Mouse (Mus musculus): ENCODE measurements at regions not wholly inside any gene's neighbourhood (a gene's known extent, or its start where the extent isn't known, plus 50 kb on each side); places are given as distances from the start of the nearest gene placed in this dataset.

DNA sequence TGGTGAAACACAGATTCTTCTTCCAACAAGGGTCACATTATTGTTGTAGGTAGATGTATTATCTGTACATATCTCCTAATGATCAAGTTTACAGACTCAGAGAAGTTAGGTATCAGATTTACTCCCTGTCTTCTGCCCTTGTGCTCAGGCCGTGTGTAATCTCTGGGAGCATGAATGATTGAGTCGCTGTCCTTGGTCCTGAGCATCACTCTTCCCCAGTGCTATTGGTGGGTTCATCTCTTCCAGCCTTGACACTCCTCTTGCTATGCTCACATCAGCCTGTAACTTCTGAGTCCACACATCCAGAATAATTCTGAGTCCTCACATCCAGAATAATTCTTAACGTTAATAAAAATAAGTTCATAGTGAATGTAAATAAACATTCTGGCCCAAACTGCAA lies 295.6 kb downstream of the Basp1 start:
- peak; percentile 70 for DNase-seq

DNA sequence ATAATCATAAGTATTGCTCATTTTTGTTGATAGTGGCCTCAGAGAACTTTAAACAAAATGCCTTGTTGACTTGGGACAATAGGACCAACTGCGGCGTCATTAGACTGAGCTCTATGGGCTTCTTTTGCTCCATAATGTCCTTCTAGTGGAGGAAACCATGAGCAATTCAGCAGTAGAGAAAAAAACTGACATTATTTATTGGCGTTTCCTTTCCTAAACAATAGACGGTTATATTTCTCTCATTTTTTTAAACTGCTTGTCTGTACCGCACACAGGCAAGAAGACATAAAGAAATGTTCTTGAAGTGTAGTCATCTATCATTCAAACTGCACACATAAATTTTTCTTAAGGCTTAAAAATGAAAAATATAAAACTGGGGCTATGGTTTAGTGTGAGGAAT lies 310.8 kb downstream of the Basp1 start:
- DNase-seq, result no peak

GRCm38 (mm10) chr15:25093758-25094157 lies 319.8 kb downstream of the Basp1 start:
- peak; percentile 74 for DNase-seq

- no peak for DNase-seq
These were observed 343.9 kb downstream of the Basp1 start for GRCm38 (mm10) chr15:25069701-25070100.

DNA sequence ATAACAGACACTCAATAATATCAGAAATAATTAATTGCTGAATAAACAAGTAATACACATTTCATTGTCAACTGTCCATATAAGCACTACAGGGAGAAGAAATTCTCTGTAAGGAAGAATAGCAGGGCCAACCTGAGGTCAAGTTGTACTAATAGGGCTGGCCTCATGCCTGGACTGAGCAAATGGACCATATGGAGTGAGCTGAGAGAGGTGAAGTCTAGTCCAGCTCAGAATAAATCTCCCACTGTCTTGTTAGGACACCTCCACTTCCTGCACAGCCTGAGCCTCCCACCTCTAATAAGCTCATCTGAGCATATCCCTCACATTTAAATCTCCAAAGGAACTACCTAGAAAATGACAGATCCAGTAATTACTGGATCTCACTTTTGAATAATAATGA lies 354.2 kb downstream of the Basp1 start:
- peak; percentile 27 for DNase-seq

- DNase-seq, result no peak
These were observed 365.7 kb downstream of the Basp1 start for GRCm38 (mm10) chr15:25047875-25048274.

DNA sequence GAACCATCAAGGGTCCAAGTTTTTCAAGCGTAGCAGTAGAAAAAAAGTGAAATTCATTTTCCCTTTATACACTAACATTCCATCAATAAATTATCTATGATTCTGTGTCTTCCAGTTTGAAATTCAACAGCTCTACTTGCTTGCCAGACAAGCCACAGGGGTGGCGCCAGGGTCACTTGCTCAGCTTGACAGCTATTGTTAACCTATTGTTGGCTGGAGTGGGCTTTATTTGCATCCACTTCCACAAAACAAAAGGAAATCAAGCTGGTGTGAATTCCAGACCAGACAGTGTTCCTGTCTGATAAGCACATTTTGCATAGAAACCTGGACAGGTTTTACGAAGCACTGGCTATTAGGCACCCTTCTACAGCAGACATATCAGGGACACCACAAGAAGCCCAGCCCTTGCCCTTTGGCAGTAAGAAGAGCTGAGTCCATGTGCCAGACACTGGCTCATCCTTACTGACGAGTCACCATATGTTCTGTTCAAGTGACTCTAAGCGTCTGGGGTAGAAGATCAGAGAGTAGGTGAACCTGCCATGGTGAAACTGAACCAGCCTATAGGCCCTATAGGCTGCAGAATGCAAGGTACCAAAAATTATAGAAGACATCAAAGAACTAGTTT lies 366.9 kb downstream of the Basp1 start:
- no peak for DNase-seq

DNA sequence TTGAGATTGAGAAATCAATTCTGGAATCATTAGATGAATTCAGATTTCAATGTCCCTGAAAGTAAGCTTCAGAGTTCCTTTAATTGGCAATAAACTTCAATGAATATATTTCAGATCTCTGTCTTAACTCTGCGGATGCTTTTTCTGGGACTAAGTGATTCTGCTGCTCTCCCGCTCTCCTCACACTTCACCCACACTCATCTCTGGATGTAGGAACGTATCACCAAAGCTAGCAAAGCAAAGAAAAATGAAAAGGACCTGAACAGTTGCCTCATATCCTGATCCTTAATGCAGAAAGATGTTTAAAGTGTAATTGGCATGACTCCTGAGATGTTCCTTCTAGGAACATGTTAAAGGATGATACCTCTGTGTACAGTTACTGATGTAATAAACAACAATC lies 377.3 kb downstream of the Basp1 start:
- DNase-seq, result no peak

- DNase-seq, result no peak
These were observed 385.7 kb downstream of the Basp1 start for GRCm38 (mm10) chr15:25027865-25028264.

GRCm38 (mm10) chr15:25026786-25027461 lies 386.6 kb downstream of the Basp1 start:
- no peak for DNase-seq

DNA sequence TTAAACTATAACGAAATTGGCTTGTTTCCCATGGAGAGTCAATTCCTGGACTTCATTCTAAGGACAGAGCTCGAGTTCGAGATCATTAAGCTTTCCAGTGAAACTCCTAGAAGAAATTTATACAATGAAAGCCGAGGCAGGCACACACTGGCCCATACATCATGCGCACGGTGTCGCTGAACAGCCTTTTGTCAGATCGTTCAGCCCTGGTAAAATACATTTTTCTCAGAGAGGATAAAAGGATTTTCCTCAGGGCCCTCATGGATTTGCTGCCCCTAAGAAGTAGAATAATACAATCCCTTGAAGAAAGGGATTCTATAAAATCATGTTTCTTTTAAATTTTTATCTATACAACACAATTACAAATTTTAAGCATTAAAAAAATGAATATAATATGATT lies 387.2 kb downstream of the Basp1 start:
- DNase-seq, result no peak

GRCm38 (mm10) chr15:25020916-25021315 lies 392.6 kb downstream of the Basp1 start:
- no peak for DNase-seq

DNA sequence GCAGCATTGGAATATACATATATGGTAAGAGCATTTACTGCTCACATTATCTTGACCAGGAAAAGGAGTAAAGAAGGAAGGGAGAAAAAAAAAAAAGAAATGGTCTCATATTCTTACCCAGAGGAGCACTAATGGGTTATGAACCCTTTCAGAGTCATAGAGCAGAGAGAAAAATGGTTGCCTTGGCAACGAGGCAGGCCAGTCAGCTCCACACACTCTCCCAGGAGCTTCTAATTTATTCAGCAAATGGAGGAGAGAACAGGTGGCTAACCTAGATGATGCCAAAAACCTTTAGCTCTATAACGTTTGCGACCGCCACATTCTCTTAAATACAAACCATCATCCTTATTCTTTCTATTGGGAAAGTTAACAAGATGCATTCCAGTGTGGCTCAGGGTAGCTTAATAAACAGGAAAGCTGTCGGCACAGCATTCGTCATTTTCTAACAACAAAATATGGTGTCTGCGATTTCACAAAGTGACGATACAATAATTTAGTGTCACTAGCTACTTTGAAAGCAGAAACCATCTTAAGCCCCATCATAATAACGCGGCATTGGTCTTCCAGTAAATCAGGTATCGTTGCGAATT lies 394.1 kb downstream of the Basp1 start:
- no peak for DNase-seq

- no peak for DNase-seq
These were observed 394.6 kb downstream of the Basp1 start for GRCm38 (mm10) chr15:25018937-25019336.

DNA sequence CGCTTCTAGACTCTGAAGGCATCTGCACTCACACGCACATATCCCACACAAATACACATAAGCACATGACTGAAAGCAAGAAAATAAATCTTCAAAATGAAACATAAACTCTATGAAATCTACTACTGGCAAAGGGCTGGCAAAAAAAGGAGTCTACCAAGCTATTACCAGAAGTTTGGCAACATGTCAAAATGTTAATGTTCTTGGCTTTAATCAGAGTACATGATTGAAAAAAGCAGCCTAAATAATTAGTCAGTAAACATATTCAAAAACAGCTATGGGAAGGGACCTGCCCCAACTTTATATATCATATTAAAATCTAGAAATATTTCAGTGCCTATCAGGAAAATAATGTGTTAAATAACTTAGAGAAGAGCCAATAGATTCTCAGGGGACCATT lies 405.8 kb downstream of the Basp1 start:
- DNase-seq, result no peak

- DNase-seq, result no peak
These were observed 413.4 kb downstream of the Basp1 start for GRCm38 (mm10) chr15:25000171-25000570.

- no peak for DNase-seq
These were observed 420.3 kb downstream of the Basp1 start for GRCm38 (mm10) chr15:24993325-24993673.

DNA sequence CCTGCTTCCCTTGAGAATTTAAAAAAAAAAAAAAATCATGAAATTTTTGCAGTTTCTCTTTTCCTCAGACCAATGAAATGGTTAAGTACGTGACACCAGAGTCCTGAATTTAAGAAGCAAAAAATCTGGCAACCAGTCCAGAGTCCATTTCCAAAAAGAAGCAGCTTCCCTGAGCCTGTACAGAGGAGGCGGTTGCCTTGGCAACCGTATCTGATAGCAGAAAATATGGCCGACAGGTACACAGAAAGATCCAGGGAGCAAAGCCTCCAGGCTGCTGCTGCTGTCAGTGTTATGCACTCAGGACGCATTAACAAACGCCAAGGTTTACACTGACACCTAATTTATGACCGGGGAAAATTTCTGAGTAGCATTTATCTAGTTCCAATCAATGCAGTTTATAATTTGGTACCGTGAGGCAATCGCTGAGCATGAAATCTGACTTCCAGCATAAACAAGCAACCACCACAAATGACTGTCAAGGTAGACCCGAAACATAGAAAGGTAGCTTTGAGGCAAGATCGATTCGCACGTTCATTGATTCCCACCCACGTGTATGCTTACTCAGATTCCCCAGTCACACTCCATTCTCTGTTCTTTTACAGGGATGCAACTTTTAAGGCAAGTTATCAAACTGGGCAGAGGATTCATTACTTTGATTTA lies 420.8 kb downstream of the Basp1 start:
- DNase-seq, result no peak

GRCm38 (mm10) chr15:24990082-24990786 lies 423.3 kb downstream of the Basp1 start:
- DNase-seq, result no peak

- DNase-seq, result no peak
These were observed 432.7 kb downstream of the Basp1 start for GRCm38 (mm10) chr15:24980841-24981240.

DNA sequence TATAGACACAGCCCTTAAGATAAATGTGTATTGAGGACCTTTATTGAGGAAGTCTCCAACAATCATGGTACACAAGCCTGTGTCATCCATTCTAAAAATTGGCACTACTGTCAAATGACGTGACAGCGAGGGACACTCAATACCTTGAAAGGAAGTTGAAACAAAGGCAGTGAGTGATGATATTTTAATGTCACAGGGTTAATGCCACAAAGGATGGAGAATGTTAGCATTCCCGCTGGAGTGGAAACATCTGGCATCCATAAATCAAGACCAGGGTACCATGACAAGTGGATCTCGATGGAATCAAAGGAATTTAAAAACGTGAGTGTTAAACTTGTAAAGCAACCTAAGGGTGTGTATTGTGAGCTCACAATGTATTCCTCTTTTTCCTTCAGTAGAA lies 441.5 kb downstream of the Basp1 start:
- DNase-seq, result no peak

DNA sequence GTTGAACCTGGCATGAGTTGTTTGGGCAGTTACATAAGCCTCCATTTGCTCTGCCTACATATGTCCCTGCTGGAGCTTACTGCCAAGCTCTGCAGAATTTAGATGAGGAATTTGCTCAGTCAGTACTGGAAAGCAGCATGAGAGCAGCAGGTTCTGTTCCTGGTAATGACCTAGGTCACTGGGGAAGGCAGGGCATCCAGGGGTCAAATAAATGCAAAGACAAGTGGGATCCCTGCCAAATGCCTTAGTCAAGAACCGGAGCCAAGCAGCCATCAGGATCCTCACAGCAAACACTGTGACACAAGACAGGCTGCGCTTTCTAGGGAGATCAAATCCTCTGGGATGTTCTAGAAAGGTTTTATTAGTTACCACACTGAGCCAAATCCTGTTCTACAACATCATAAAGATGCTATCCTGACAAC lies 444.2 kb downstream of the Basp1 start:
- DNase-seq, result no peak

DNA sequence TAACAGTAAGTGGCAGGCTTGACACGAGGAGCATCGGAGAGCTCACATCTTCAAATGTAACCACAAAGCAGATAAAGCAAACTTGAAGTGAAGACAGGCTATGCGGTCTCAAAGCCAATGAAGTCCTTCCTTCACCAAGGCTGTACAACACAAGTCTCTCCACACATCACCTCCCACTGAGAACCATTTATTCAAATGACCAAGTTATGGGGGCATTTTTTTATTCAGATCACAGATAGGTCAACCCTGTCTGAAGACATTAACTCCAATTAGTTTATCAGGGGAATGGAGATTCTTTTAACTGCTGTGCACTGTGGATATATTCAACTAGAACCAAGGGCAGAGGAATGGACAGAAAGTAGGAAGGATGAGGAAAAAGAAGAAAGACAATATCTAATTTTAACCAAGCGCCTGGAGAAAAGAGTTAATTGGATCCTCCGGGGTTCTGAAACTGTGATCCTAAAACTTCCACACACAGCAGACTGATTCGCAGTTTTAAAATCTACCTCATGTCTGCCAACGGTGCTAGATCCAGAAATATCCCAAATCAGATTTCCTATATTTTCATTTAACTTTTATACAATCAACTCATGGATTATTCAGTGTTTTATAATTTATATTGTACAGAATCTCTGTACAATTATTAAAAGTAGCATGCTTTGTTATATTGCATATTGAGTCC lies 444.8 kb downstream of the Basp1 start:
- DNase-seq, result no peak
